8 mouse cellular contexts compared by ENCODE assay signal in genomic region chr17:83322621-83323335, GRCm38 (mm10). TPM values are rescaled to one million over a fixed set of nuclear protein-coding genes. Genes with fewer than 3 reads are reported as not detected.
DNase-seq lines count a peak whose midpoint lies in the region; ATAC-seq lines count a peak whose summit lies in the region.

No protein-coding gene starts in this region.

- no peaks in the 10 kb centered on the region for H3K36me3 ChIP-seq in intestine, embryonic 16.5 days (ENCODE audit: control insufficient read depth, insufficient read depth, low read length)
- H3K36me3 ChIP-seq in limb, embryonic 10.5 days = no peaks in the 10 kb centered on the region
- H3K36me3 ChIP-seq in midbrain, embryonic 11.5 days (ENCODE audit: control insufficient read depth, insufficient read depth, low read length) = no peaks in the 10 kb centered on the region
- H3K36me3 ChIP-seq in stomach, embryonic 14.5 days (ENCODE audit: control insufficient read depth, insufficient read depth, low read length) = no peaks in the 10 kb centered on the region

- H3K4me3 ChIP-seq in intestine, embryonic 16.5 days (ENCODE audit: low read length) = peak overlapping the region; percentile 29
- H3K4me3 ChIP-seq in limb, embryonic 10.5 days = peak overlapping the region; percentile 42
- no peak overlapping the region; the same call in 1 of the 2 replicates for H3K4me3 ChIP-seq in midbrain, embryonic 11.5 days (ENCODE audit: low read depth, low read length)
- H3K4me3 ChIP-seq in stomach, embryonic 14.5 days (ENCODE audit: low read depth, low read length) = peak overlapping the region; percentile 13; the same call in 1 of the 2 replicates

- 12% methylated on average over 25 of the region's 25 CpGs for WGBS in intestine, embryonic 16.5 days
- WGBS in limb, embryonic 10.5 days = 13% methylated on average over 25 of the region's 25 CpGs
- WGBS in midbrain, embryonic 11.5 days = 16% methylated on average over 25 of the region's 25 CpGs
- WGBS in stomach, embryonic 14.5 days = 10% methylated on average over 25 of the region's 25 CpGs

- H3K27me3 ChIP-seq in intestine, embryonic 16.5 days (replicated peaks; ENCODE audit: control insufficient read depth, insufficient read depth, low read length) = no peaks in the 10 kb centered on the region
- H3K27me3 ChIP-seq in limb, embryonic 10.5 days (ENCODE audit: low read depth, poor library complexity, severe bottlenecking) = 0 out of 2 replicates have a peak, but pooled peaks cover 8% of the 10 kb centered on the region
- no peaks in the 10 kb centered on the region for H3K27me3 ChIP-seq in midbrain, embryonic 11.5 days (ENCODE audit: control insufficient read depth, insufficient read depth, low read length)
- H3K27me3 ChIP-seq in stomach, embryonic 14.5 days (ENCODE audit: control insufficient read depth, insufficient read depth, low read length) = no peaks in the 10 kb centered on the region

- 0 out of 2 replicates have a peak, but pooled peaks have one; percentile 27 for ATAC-seq in granulocyte monocyte progenitor cell, adult 5-6 weeks (replicated peaks; ENCODE audit: poor library complexity, severe bottlenecking)
- peak; percentile 69 for ATAC-seq in intestine, embryonic 16.5 days
- ATAC-seq in midbrain, embryonic 11.5 days (ENCODE audit: low FRiP score) = 0 out of 2 replicates have a peak, but pooled peaks have one; percentile 38
- ATAC-seq in stomach, embryonic 14.5 days (ENCODE audit: insufficient number of reproducible peaks, insufficient read depth, low FRiP score, low read depth) = peak; percentile 75

- peaks cover 27% of the 10 kb centered on the region for H3K4me1 ChIP-seq in intestine, embryonic 16.5 days (ENCODE audit: control insufficient read depth, insufficient read depth, low read length)
- peaks cover 27% of the 10 kb centered on the region for H3K4me1 ChIP-seq in limb, embryonic 10.5 days
- peaks cover 7% of the 10 kb centered on the region for H3K4me1 ChIP-seq in midbrain, embryonic 11.5 days (ENCODE audit: control insufficient read depth, insufficient read depth, low read length)
- H3K4me1 ChIP-seq in stomach, embryonic 14.5 days (ENCODE audit: control insufficient read depth, insufficient read depth, low read length) = peaks cover 19% of the 10 kb centered on the region

- H3K27ac ChIP-seq in intestine, embryonic 16.5 days (ENCODE audit: low read length) = peak overlapping the region; percentile 72
- peak overlapping the region; percentile 68 for H3K27ac ChIP-seq in limb, embryonic 10.5 days
- no peak overlapping the region for H3K27ac ChIP-seq in midbrain, embryonic 11.5 days (ENCODE audit: low read depth, low read length)
- H3K27ac ChIP-seq in stomach, embryonic 14.5 days (ENCODE audit: low read length) = peak overlapping the region; percentile 76

- H3K9me3 ChIP-seq in intestine, embryonic 16.5 days (ENCODE audit: control insufficient read depth, low read length) = no peaks in the 10 kb centered on the region
- no peaks in the 10 kb centered on the region for H3K9me3 ChIP-seq in limb, embryonic 10.5 days (replicated peaks)
- H3K9me3 ChIP-seq in midbrain, embryonic 11.5 days (ENCODE audit: control insufficient read depth, low read length) = no peaks in the 10 kb centered on the region
- no peaks in the 10 kb centered on the region for H3K9me3 ChIP-seq in stomach, embryonic 14.5 days (ENCODE audit: control insufficient read depth, low read depth, low read length)

- DNase-seq in adrenal gland, postnatal 14 days = peak; percentile 78
- peak; percentile 46 for DNase-seq in embryo, embryonic 10.5 days (ENCODE audit: low spot score)
- DNase-seq in limb, embryonic 10.5 days (ENCODE audit: low spot score) = peak; percentile 59
- DNase-seq in midbrain, embryonic 11.5 days (ENCODE audit: low spot score, missing footprints) = peak; percentile 91
- no peak for DNase-seq in urinary bladder, postnatal 10 days (ENCODE audit: low spot score)

- peak overlapping the region; percentile 57 for H3K9ac ChIP-seq in intestine, embryonic 16.5 days (ENCODE audit: low read depth, low read length)
- peak overlapping the region; percentile 2; the same call in 1 of the 2 replicates for H3K9ac ChIP-seq in midbrain, embryonic 11.5 days (ENCODE audit: low read length)
- H3K9ac ChIP-seq in stomach, embryonic 14.5 days (replicated peaks; ENCODE audit: low read depth, low read length) = no peak overlapping the region; the same call in 1 of the 2 replicates

- peak overlapping the region; percentile 55 for H3K4me2 ChIP-seq in intestine, embryonic 16.5 days (ENCODE audit: low read depth, low read length)
- H3K4me2 ChIP-seq in midbrain, embryonic 11.5 days = peak overlapping the region; percentile 35
- H3K4me2 ChIP-seq in stomach, embryonic 14.5 days (replicated peaks; ENCODE audit: low read depth, low read length) = peak overlapping the region; percentile 45

RNA-seq across cellular contexts. Expression of gene Eml4, which starts 28.0 kb away (rescaled TPM):
- total RNA-seq in adrenal gland, postnatal 14 days (2021) = 23.7 and 25.8 TPM in 2 replicates
- total RNA-seq in granulocyte monocyte progenitor cell, adult 5-6 weeks (2014; fragmentation: Nextera tagmentation) = 33.7 and 42.4 TPM in 2 replicates
- total RNA-seq in granulocyte monocyte progenitor cell, adult 5-6 weeks (2017) = 82.3 and 87.2 TPM in 2 replicates
- 26.3 and 28.8 TPM in 2 replicates for polyA plus RNA-seq in intestine, embryonic 16.5 days (2015; fragmentation: Nextera tagmentation; extraction: Ambion mirVana)
- 71.6 and 72.3 TPM in 2 replicates for polyA plus RNA-seq in limb, embryonic 10.5 days (2016; fragmentation: Nextera tagmentation; extraction: Ambion mirVana)
- polyA plus RNA-seq in midbrain, embryonic 11.5 days (2014; fragmentation: Nextera tagmentation; extraction: Ambion mirVana) = 40.5 and 41.2 TPM in 2 replicates
- polyA plus RNA-seq in stomach, embryonic 14.5 days (2014; fragmentation: Nextera tagmentation; extraction: Ambion mirVana) = 41.9 and 47.3 TPM in 2 replicates
